Mouse (Mus musculus): ENCODE data around the gene Nmu.

The Nmu gene

GRCm38 (mm10) chr5:76363453-76364104 lies at the start of gene Nmu:
Gene Nmu (minus strand): TSS chr5:76363788.
- ATAC-seq (ENCODE audit: low TSS enrichment): no peak

- ATAC-seq (ENCODE audit: low TSS enrichment): no peak
These were observed 48.1 kb upstream of the Nmu start for GRCm38 (mm10) chr5:76411697-76412096.

GRCm38 (mm10) chr5:76394382-76394781 lies 30.8 kb upstream of the Nmu start:
- ATAC-seq (ENCODE audit: low TSS enrichment): no peak

- ATAC-seq (ENCODE audit: low TSS enrichment): no peak
These were observed 25.6 kb upstream of the Nmu start for GRCm38 (mm10) chr5:76389041-76389795.

- ATAC-seq (ENCODE audit: low TSS enrichment): no peak
These were observed 24.9 kb upstream of the Nmu start for GRCm38 (mm10) chr5:76388474-76388873.

GRCm38 (mm10) chr5:76383673-76384072 lies 20.1 kb upstream of the Nmu start:
- ATAC-seq (ENCODE audit: low TSS enrichment): peak; percentile 95

GRCm38 (mm10) chr5:76381836-76382235 lies 18.2 kb upstream of the Nmu start:
- ATAC-seq (ENCODE audit: low TSS enrichment): no peak

- ATAC-seq (ENCODE audit: low TSS enrichment): no peak
These were observed 15.6 kb upstream of the Nmu start for GRCm38 (mm10) chr5:76379216-76379615.

- ATAC-seq (ENCODE audit: low TSS enrichment): no peak
These were observed 5.7 kb upstream of the Nmu start for GRCm38 (mm10) chr5:76369215-76369840.

- no peak for ATAC-seq (ENCODE audit: low TSS enrichment)
These were observed 1.8 kb upstream of the Nmu start for GRCm38 (mm10) chr5:76365406-76365805.

- no peak for ATAC-seq (ENCODE audit: low TSS enrichment)
These were observed 2.8 kb downstream of the Nmu start for GRCm38 (mm10) chr5:76360786-76361185.

GRCm38 (mm10) chr5:76360057-76360456 lies 3.5 kb downstream of the Nmu start:
- no peak for ATAC-seq (ENCODE audit: low TSS enrichment)

GRCm38 (mm10) chr5:76351953-76352611 lies 11.5 kb downstream of the Nmu start:
- peak; percentile 34; the same call in 1 of the 2 replicates for ATAC-seq (ENCODE audit: low TSS enrichment)

- no peak for ATAC-seq (ENCODE audit: low TSS enrichment)
These were observed 12.1 kb downstream of the Nmu start for GRCm38 (mm10) chr5:76351537-76351936.

GRCm38 (mm10) chr5:76346137-76346536 lies 17.5 kb downstream of the Nmu start:
- peak; percentile 91 for ATAC-seq (ENCODE audit: low TSS enrichment)

- no peak for ATAC-seq (ENCODE audit: low TSS enrichment)
These were observed 22.7 kb downstream of the Nmu start for GRCm38 (mm10) chr5:76340931-76341330.

GRCm38 (mm10) chr5:76337100-76337499 lies 26.5 kb downstream of the Nmu start:
- no peak for ATAC-seq (ENCODE audit: low TSS enrichment)

- ATAC-seq (ENCODE audit: low TSS enrichment): no peak
These were observed 29.8 kb downstream of the Nmu start for GRCm38 (mm10) chr5:76333833-76334232.

- no peak for ATAC-seq (ENCODE audit: low TSS enrichment)
These were observed 32.6 kb downstream of the Nmu start, which contains the start of gene Pdcl2 for GRCm38 (mm10) chr5:76330953-76331352. Gene Pdcl2 (minus strand): TSS chr5:76331156.

- ATAC-seq (ENCODE audit: low TSS enrichment): no peak
These were observed 36.3 kb downstream of the Nmu start for GRCm38 (mm10) chr5:76327296-76327695.

- peak; percentile 87 for ATAC-seq (ENCODE audit: low TSS enrichment)
These were observed 38.5 kb downstream of the Nmu start for GRCm38 (mm10) chr5:76325113-76325512.

All from frontal cortex, adult (tissue).